Mouse (Mus musculus): ENCODE measurements at regions not wholly inside any gene's neighbourhood (a gene's known extent, or its start where the extent isn't known, plus 50 kb on each side); places are given as distances from the start of the nearest gene placed in this dataset.
A peak's percentile ranks its signal among the peaks of the same experiment; 100 is the strongest.

- no peak for DNase-seq
- intact Hi-C loops (cut with DNase I) = no loop called here
Observed at GRCm38 (mm10) chr12:5572831-5573230, 197.3 kb upstream of the Klhl29 start.

- no peak for DNase-seq
- intact Hi-C loops (cut with DNase I) = no loop called here
Observed at GRCm38 (mm10) chr12:5568941-5569340, 193.5 kb upstream of the Klhl29 start.

GRCm38 (mm10) chr12:5566231-5566630 is 190.7 kb upstream of the Klhl29 start:
- intact Hi-C loops (cut with DNase I) = no loop called here
- no peak for DNase-seq

GRCm38 (mm10) chr12:5552607-5553006 is 177.1 kb upstream of the Klhl29 start:
- intact Hi-C loops (cut with DNase I) = no loop called here
- DNase-seq = no peak

- no peak for DNase-seq
- intact Hi-C loops (cut with DNase I) = no loop called here
Observed at GRCm38 (mm10) chr12:5551901-5552300, 176.4 kb upstream of the Klhl29 start.

GRCm38 (mm10) chr12:5549796-5550195 is 174.3 kb upstream of the Klhl29 start:
- intact Hi-C loops (cut with DNase I) = no loop called here
- peak; percentile 41 for DNase-seq

- no peak for DNase-seq
- intact Hi-C loops (cut with DNase I) = no loop called here
Observed at GRCm38 (mm10) chr12:5547698-5548097, 172.2 kb upstream of the Klhl29 start.

GRCm38 (mm10) chr12:5542701-5543100 is 167.2 kb upstream of the Klhl29 start:
- no peak for DNase-seq
- intact Hi-C loops (cut with DNase I) = no loop called here

GRCm38 (mm10) chr12:5496299-5496698 is 120.8 kb upstream of the Klhl29 start:
- DNase-seq = no peak
- intact Hi-C loops (cut with DNase I) = no loop called here

GRCm38 (mm10) chr12:5494657-5495512 is 119.4 kb upstream of the Klhl29 start:
- intact Hi-C loops (cut with DNase I) = no loop called here
- DNase-seq = peak; percentile 35

- intact Hi-C loops (cut with DNase I) = no loop called here
- DNase-seq = peak; percentile 79
Observed at GRCm38 (mm10) chr12:5464250-5464899, 88.9 kb upstream of the Klhl29 start.

GRCm38 (mm10) chr12:5453157-5453556 is 77.7 kb upstream of the Klhl29 start:
- intact Hi-C loops (cut with DNase I) = no loop called here

GRCm38 (mm10) chr12:5443730-5444129 is 68.2 kb upstream of the Klhl29 start:
- intact Hi-C loops (cut with DNase I) = no loop called here
- DNase-seq = peak; percentile 67

More at GRCm38 (mm10) chr12:5453157-5453556, 77.7 kb upstream of the Klhl29 start:
- no peak for DNase-seq

GRCm38 (mm10) chr12:5443091-5443531 is 67.6 kb upstream of the Klhl29 start:
- intact Hi-C loops (cut with DNase I) = no loop called here
- peak; percentile 44 for DNase-seq

- intact Hi-C loops (cut with DNase I) = no loop called here
- peak; percentile 39 for DNase-seq
Observed at GRCm38 (mm10) chr12:5442679-5443078, 67.2 kb upstream of the Klhl29 start.

- no peak for DNase-seq
- intact Hi-C loops (cut with DNase I) = no loop called here
Observed at GRCm38 (mm10) chr12:5440482-5440881, 65.0 kb upstream of the Klhl29 start.

- intact Hi-C loops (cut with DNase I) = no loop called here
- DNase-seq = no peak
Observed at GRCm38 (mm10) chr12:5435876-5436275, 60.4 kb upstream of the Klhl29 start.

- DNase-seq = peak; percentile 46
- intact Hi-C loops (cut with DNase I) = no loop called here
Observed at GRCm38 (mm10) chr12:5434060-5434459, 58.6 kb upstream of the Klhl29 start.

GRCm38 (mm10) chr12:5432688-5433087 is 57.2 kb upstream of the Klhl29 start:
- intact Hi-C loops (cut with DNase I) = no loop called here
- DNase-seq = no peak

GRCm38 (mm10) chr12:5428733-5429132 is 53.3 kb upstream of the Klhl29 start:
- peak; percentile 51 for DNase-seq
- intact Hi-C loops (cut with DNase I) = no loop called here
